Mouse (Mus musculus): ENCODE results near the gene Spaca7. TPM values are rescaled to one million over a fixed set of nuclear protein-coding genes. Genes with fewer than 3 reads are reported as not detected.
"Not testable (repeated sequence)": the region's sequence is repeated elsewhere in the genome, so short reads cannot be mapped to it uniquely, and the experiment has no call there.

Gene Spaca7
- polyA plus RNA-seq, 1 experiment from 2014 or later, result not detected

- H3K27ac ChIP-seq; H3K4me1 ChIP-seq; H3K9ac ChIP-seq; H3K4me3 ChIP-seq; ATAC-seq (ENCODE audit: low FRiP score, low read depth); H3K27me3 ChIP-seq (replicated peaks); H3K4me2 ChIP-seq (replicated peaks); H3K9me3 ChIP-seq: not testable (repeated sequence)
- H3K36me3 ChIP-seq, result peaks cover 51% of the 10 kb centered on the region
- WGBS, result 92% methylated on average over 3 of the region's 3 CpGs
Measured at GRCm38 (mm10) chr8:12617369-12617768, 44.5 kb downstream of the Spaca7 start.

DNA sequence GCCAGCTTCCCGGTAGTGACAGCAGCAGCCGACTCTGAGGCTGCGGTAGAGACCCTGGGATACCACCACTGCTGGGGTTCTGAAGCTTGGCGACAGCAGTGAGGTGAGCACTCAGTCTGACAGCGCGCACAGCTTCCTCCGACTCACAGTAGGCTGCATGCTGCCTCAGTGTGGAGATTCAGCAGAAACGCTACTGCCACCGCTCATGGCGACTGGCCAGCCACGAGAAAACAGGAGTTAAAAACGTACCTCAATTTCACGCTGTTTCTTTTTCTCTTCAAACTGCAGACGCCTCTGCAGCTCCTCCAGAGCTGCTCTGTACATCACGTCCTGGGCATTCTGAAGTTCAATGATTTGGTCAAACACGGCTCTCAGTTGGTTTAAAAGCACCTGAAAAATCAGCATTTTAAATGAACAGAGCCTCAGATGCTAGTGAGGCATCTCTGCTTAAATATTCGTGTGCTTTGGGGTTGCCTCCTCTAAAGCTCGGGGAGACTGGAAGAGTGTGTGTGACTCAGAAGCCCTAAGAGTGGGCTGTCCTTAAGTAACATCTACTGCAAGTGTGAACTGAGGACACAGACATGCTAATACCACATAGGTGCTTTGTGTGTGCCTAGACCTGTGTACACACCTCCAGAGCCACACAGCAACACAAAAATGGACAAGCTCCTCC, 48.9 kb downstream of the Spaca7 start:
- H3K4me2 ChIP-seq (replicated peaks), result no peak overlapping the region
- ATAC-seq (ENCODE audit: low FRiP score, low read depth), result no peak
- WGBS, result 90% methylated on average over 18 of the region's 18 CpGs

DNA sequence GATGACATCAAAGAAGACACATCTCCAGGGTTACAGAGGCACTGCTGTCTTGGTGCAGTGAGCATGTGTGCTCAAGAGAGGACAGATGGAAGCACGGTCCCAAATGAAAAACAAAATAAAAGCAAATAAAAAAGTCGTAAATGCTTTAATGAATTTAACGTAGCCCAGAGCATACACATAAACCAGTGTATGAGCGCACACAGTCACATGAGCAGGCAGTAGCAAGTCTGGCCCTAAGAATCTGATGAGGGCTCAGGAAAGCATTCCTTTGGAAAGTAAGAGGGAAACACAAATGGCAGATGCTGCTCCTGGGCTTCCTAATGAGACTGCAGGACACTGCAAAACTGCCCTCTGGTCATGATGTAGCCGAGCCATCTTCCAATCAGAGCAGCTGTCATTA, 53.1 kb downstream of the Spaca7 start:
- H3K9ac ChIP-seq, result no peak overlapping the region
- H3K27ac ChIP-seq, result no peak overlapping the region
- H3K36me3 ChIP-seq, result peaks cover 57% of the 10 kb centered on the region
- H3K27me3 ChIP-seq (replicated peaks), result no peaks in the 10 kb centered on the region
- no peak overlapping the region for H3K4me3 ChIP-seq
- H3K9me3 ChIP-seq, result no peaks in the 10 kb centered on the region
- ATAC-seq (ENCODE audit: low FRiP score, low read depth), result no peak
- 69% methylated on average over 5 of the region's 5 CpGs for WGBS
- H3K4me1 ChIP-seq, result no peaks in the 10 kb centered on the region
- H3K4me2 ChIP-seq (replicated peaks), result no peak overlapping the region

More for the DNA sequence above, 48.9 kb downstream of the Spaca7 start:
- Histone ChIP-seq H3K36me3 (peaks cover 52% of the 10 kb centered on the region), H3K4me3 (no peak overlapping the region), H3K27me3 (replicated peaks) (no peaks in the 10 kb centered on the region), H3K9me3 (no peaks in the 10 kb centered on the region), H3K9ac (no peak overlapping the region), H3K4me1 (no peaks in the 10 kb centered on the region), H3K27ac (no peak overlapping the region)

DNA sequence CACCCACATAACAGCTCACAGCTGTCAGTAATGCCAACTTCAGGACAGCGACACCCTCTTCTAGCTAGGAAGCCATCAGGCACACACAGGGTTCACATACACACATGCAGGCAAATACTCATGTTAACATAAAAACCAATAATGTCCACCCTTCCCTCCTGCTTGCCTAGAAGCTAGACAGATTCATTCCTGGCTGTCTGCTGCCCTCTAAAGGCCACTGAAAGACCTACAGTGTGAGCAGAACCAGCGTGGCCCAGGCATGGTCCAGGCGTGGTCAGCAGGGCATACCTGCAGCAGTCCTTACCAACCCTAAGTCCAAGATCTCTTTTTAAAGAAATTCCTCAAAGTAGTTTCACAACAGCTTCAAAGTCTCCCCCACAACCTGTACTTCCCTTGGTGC, 56.2 kb downstream of the Spaca7 start:
- Histone ChIP-seq H3K27me3 (replicated peaks) (no peaks in the 10 kb centered on the region), H3K9me3 (no peaks in the 10 kb centered on the region), H3K27ac (no peak overlapping the region), H3K4me3 (no peak overlapping the region), H3K9ac (no peak overlapping the region), H3K36me3 (peaks cover 44% of the 10 kb centered on the region), H3K4me1 (no peaks in the 10 kb centered on the region), H3K4me2 (replicated peaks) (no peak overlapping the region)
- 38% methylated on average over 3 of the region's 3 CpGs for WGBS
- ATAC-seq (ENCODE audit: low FRiP score, low read depth), result no peak

- H3K4me3 ChIP-seq, result no peak overlapping the region
- no peak overlapping the region for H3K4me2 ChIP-seq (replicated peaks)
- H3K27me3 ChIP-seq (replicated peaks), result no peaks in the 10 kb centered on the region
- ATAC-seq (ENCODE audit: low FRiP score, low read depth), result no peak
- no peak overlapping the region for H3K9ac ChIP-seq
- peaks cover 70% of the 10 kb centered on the region for H3K36me3 ChIP-seq
- H3K4me1 ChIP-seq, result no peaks in the 10 kb centered on the region
- H3K27ac ChIP-seq, result no peak overlapping the region
- H3K9me3 ChIP-seq, result no peaks in the 10 kb centered on the region
- 83% methylated on average over 2 of the region's 2 CpGs for WGBS
Measured at GRCm38 (mm10) chr8:12635366-12635765, 62.5 kb downstream of the Spaca7 start.

DNA sequence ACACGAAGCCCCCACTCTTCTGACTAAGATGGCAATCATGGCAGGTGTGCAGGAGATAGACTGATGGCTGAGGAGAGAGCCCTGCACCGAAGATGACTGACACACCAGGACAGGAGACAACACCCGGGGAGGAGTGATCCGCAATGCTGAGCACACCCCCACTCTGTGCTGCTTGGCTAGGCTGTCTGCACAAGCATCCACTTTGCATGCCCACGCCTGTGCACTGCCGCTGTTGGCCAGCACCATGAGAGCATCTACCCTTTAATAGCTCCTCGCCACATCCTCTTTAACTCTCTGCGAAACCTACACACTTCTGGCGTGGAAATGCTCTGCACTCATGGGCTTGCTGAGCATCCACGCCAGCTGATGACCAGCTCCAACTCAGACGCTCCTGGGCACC, 65.6 kb downstream of the Spaca7 start:
- Histone ChIP-seq H3K27me3 (replicated peaks) (no peaks in the 10 kb centered on the region), H3K4me3 (no peak overlapping the region), H3K9ac (no peak overlapping the region), H3K9me3 (no peaks in the 10 kb centered on the region), H3K27ac (no peak overlapping the region), H3K4me2 (replicated peaks) (no peak overlapping the region), H3K36me3 (peaks cover 67% of the 10 kb centered on the region), H3K4me1 (no peaks in the 10 kb centered on the region)
- 96% methylated on average over 11 of the region's 11 CpGs for WGBS
- ATAC-seq (ENCODE audit: low FRiP score, low read depth), result no peak

- H3K4me1 ChIP-seq, result no peaks in the 10 kb centered on the region
- H3K9ac ChIP-seq, result no peak overlapping the region
- no peak for ATAC-seq (ENCODE audit: low FRiP score, low read depth)
- no peaks in the 10 kb centered on the region for H3K27me3 ChIP-seq (replicated peaks)
- 97% methylated on average over 6 of the region's 6 CpGs for WGBS
- H3K9me3 ChIP-seq, result no peaks in the 10 kb centered on the region
- peaks cover 53% of the 10 kb centered on the region for H3K36me3 ChIP-seq
- no peak overlapping the region for H3K4me2 ChIP-seq (replicated peaks)
- H3K4me3 ChIP-seq, result no peak overlapping the region
- no peak overlapping the region for H3K27ac ChIP-seq
Measured at GRCm38 (mm10) chr8:12641527-12641926, 68.7 kb downstream of the Spaca7 start.

GRCm38 (mm10) chr8:12644341-12644740, 71.5 kb downstream of the Spaca7 start:
- Histone ChIP-seq H3K4me1 (no peaks in the 10 kb centered on the region), H3K4me3 (no peak overlapping the region), H3K36me3 (peaks cover 51% of the 10 kb centered on the region), H3K9me3 (no peaks in the 10 kb centered on the region), H3K27ac (no peak overlapping the region), H3K4me2 (replicated peaks) (no peak overlapping the region), H3K27me3 (replicated peaks) (no peaks in the 10 kb centered on the region), H3K9ac (no peak overlapping the region)
- ATAC-seq (ENCODE audit: low FRiP score, low read depth), result no peak
- WGBS, result 89% methylated on average over 8 of the region's 8 CpGs

GRCm38 (mm10) chr8:12644894-12645293, 72.1 kb downstream of the Spaca7 start:
- Histone ChIP-seq H3K4me2 (replicated peaks) (no peak overlapping the region), H3K4me3 (no peak overlapping the region), H3K27ac (no peak overlapping the region), H3K27me3 (replicated peaks) (no peaks in the 10 kb centered on the region), H3K9ac (no peak overlapping the region), H3K4me1 (no peaks in the 10 kb centered on the region), H3K36me3 (peaks cover 51% of the 10 kb centered on the region), H3K9me3 (no peaks in the 10 kb centered on the region)
- 60% methylated on average over 7 of the region's 7 CpGs for WGBS
- no peak for ATAC-seq (ENCODE audit: low FRiP score, low read depth)

- Histone ChIP-seq H3K27me3 (replicated peaks) (no peaks in the 10 kb centered on the region), H3K9ac (no peak overlapping the region), H3K27ac (no peak overlapping the region), H3K9me3 (no peaks in the 10 kb centered on the region), H3K4me3 (no peak overlapping the region), H3K4me2 (replicated peaks) (no peak overlapping the region), H3K4me1 (no peaks in the 10 kb centered on the region; the same call in 1 of the 2 replicates), H3K36me3 (peaks cover 46% of the 10 kb centered on the region)
- 45% methylated on average over 4 of the region's 4 CpGs for WGBS
- ATAC-seq (ENCODE audit: low FRiP score, low read depth), result no peak
Measured at GRCm38 (mm10) chr8:12646536-12646935, 73.7 kb downstream of the Spaca7 start.

DNA sequence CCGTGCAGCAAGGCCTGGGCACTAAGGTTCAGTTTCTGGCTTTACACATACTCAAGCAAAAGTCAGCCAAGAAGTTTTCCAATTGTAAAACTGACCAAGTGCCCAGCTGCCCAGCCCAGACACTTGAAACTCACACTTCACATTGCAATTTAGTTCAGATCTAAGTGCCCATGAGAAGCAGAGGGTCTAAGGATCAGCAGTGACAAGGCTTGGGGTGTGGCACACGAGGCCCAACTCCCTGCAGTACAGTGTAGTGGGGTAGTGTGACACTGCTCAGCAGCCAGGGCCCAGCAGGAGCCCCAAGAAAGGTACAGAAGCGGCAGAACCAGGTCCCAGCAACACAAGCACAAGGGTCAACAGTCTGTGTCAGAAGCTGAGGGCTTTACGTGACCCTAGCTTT, 76.1 kb downstream of the Spaca7 start:
- no peak overlapping the region for H3K9ac ChIP-seq
- H3K4me1 ChIP-seq, result no peaks in the 10 kb centered on the region; the same call in 1 of the 2 replicates
- no peak overlapping the region for H3K4me2 ChIP-seq (replicated peaks)
- H3K36me3 ChIP-seq, result peaks cover 64% of the 10 kb centered on the region
- no peaks in the 10 kb centered on the region for H3K27me3 ChIP-seq (replicated peaks)
- no peak overlapping the region for H3K27ac ChIP-seq
- 88% methylated on average over 4 of the region's 4 CpGs for WGBS
- no peak overlapping the region for H3K4me3 ChIP-seq
- ATAC-seq (ENCODE audit: low FRiP score, low read depth), result no peak
- H3K9me3 ChIP-seq, result no peaks in the 10 kb centered on the region
